Mouse (Mus musculus): ENCODE results near the gene 9230113P08Rik.
"Not testable (repeated sequence)": the region's sequence is repeated elsewhere in the genome, so short reads cannot be mapped to it uniquely, and the experiment has no call there.

The 9230113P08Rik gene

DNA sequence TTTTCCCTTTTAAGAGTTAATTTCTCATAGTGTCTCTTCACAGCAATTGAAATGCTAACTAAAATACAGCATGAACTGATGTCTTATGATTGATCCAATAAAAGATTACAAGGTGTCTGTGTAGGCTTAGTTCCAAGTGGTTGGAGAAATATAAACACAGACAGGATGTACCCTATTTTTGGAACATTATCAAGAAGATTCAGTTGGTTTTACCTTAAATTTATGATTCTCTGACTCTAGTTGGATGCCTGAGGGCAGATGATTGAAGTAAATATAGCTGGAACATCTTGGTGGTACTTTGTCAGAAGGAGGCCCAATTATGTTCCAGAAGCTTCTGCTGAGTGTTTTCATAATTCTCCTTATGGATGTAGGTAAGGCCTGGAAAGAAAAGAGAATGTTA, at the start of gene 9230113P08Rik:
9230113P08Rik (plus strand) TSS at position 301 of the 400 bp plus-strand sequence.
- DNase-seq (ENCODE audit: low spot score): not testable (repeated sequence)

DNA sequence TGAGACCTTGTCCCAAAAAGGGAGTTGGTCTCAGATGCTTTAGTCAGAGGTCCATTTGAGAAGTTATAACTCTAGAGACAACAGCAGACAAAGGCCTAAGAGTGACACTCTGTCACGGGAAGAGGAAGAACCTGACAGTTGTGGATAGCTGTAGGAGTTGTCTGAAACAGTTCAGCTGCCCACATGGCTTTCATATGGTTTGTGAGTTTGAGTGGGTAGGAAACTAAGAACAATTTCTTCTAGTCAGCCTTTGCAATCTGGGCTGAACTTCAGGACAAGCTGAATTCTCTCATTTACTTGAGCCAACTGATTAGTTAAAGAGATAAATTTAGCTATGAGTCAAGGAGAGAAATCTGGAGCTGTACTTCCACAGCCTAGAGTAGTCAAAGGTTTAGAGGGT, 15.1 kb upstream of the 9230113P08Rik start:
- not testable (repeated sequence) for DNase-seq (ENCODE audit: low spot score)

GRCm38 (mm10) chr9:35904494-35904893, 3.7 kb upstream of the 9230113P08Rik start:
- DNase-seq (ENCODE audit: low spot score): no peak

- no peak for DNase-seq (ENCODE audit: low spot score)
These were observed 22.6 kb downstream of the 9230113P08Rik start for GRCm38 (mm10) chr9:35930817-35931216.
